Mouse (Mus musculus): ENCODE measurements around the gene Tnfsf11.

GRCm38 (mm10) chr14:78235296-78235695 lies 72.5 kb downstream of the Tnfsf11 start:
- TF ChIP-seq POLR2A (IDR thresholded peaks at IDR 0.05; ENCODE audit: borderline replicate concordance, control insufficient read depth, low read depth, low read length) (no peak), CTCF (IDR thresholded peaks at IDR 0.05; ENCODE audit: control insufficient read depth, insufficient read depth, low read length) (no peak)
